Mouse (Mus musculus): ENCODE data around the gene Lrrc31.

The Lrrc31 gene

GRCm38 (mm10) chr3:30687216-30687615 is 12.4 kb downstream of the Lrrc31 start:
- no peak for DNase-seq

DNA sequence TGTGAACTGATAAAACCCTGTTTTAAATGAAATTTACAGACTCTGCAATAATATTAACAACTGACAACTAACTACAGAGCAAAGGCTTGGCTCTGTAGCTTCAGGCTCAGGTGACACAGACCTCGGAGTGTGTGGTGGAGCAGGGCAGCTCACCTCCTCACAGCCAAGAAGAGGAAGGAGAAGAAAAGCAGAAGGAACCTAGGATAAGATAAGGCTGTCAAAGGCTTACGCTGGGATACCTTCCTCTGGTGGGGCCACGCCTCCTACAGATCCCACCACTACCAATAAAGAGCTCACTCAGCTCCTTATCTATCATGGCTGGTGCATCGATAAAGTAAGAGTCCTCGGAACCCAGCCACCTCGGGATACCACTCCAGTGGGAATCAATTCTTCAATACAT is 16.5 kb downstream of the Lrrc31 start:
- no peak for DNase-seq

DNA sequence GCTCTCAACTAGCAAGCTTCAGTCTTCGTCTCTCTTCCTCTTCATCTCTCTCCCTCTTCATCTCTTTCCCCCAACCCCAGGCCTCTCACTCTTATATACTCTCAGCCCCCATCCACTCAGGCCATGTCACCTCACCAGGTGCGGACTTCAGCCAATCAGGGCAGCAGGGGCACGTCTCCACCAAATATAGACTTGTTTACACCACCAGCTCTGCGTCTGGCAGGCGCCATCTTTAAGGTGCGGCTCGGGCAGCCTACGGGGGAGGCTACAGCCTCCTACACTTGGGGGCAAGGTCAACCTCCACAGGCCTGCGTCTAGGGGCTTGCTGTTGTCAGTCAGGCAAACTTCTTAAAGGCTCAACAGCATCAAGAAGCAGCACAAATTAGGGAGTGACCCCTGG is 41.2 kb downstream of the Lrrc31 start:
- peak; percentile 50 for DNase-seq

DNA sequence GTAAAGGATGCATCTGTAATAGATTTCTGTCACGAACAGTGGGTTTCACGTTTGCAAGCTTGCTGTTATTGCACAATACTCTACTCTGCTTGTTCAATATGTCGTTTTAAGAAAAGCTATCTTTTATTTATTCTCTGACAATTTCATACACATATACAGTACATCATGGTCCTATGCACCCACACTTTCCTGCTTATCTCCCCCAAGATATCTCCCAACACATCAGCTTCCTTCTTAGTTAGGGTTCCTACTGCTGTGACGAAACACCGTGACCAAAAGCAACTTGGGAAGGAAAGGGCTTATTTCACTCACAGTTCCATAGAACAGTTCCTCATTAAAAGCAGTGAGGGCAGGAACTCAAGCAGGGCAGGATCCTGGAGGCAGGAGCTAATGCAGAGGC is 43.7 kb downstream of the Lrrc31 start:
- no peak for DNase-seq

- no peak for DNase-seq
These were observed 49.4 kb downstream of the Lrrc31 start for GRCm38 (mm10) chr3:30650062-30650841.

GRCm38 (mm10) chr3:30648466-30648865 is 51.2 kb downstream of the Lrrc31 start:
- DNase-seq: no peak

GRCm38 (mm10) chr3:30647440-30648090 is 52.1 kb downstream of the Lrrc31 start, which contains the start of gene Lrrc34:
Gene Lrrc34 (minus strand): TSS chr3:30647869.
- DNase-seq: peak; percentile 91

DNA sequence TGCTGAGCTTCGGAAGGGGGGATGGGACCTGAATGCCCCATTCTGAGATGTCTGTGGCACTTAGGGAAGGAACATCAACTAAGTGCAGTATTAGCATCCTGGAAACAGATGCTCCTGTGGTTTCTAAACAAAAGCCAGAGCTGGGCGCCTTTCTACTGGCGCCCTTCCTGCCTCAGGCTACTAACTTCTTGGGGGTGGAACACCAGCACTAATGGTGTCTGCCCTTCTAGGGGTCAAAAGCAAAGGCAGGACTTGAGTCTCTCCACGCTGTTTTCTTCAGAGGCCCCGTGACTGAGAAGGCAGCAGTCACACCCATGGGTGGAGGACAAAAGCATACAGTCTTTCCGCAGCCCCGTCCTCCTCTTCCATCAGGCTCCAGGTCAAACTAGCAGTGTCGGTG is 52.9 kb downstream of the Lrrc31 start:
- no peak for DNase-seq

GRCm38 (mm10) chr3:30644207-30644606 is 55.4 kb downstream of the Lrrc31 start, which contains the start of gene Lrriq4:
Gene Lrriq4 (plus strand): TSS chr3:30644507.
- no peak for DNase-seq

DNA sequence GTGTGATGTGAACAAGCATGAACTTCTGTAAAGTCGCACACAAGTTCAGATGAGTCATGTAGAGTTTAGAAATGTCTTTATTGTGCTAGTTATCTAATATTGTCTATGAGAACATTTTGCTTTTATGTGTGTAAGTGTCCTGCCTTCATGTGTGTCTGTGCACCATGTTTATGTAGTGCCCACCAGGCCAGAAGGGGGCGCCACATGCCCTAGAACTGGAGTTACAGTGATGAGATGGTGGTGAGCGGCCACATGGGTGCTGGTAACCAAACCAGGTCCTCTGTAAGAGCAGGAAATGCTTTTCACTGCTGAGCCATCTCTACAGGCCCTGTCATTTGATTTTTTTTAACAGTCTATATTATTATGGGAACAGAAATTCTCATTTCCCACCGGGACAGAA is 64.0 kb downstream of the Lrrc31 start:
- DNase-seq: no peak

DNA sequence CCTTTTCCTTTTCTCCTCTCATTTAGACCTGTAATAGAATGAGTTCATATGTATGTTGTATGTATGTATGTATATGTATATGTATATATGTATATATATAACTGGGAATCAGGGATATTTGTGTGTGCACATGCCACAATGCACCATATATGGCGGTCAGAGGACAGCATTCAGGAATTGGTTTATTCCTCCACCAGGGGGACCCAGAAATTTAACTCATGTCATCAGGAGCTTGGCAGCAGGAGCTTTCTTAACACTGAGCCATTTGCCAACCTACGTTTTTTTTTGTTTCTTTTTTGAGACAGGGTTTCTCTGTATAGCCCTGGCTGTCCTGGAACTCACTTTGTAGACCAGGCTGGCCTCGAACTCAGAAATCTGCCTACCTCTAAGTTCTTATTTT is 66.0 kb downstream of the Lrrc31 start:
- DNase-seq: peak; percentile 15
